Mouse (Mus musculus) G1E-ER4 (cell line): Measurements from ENCODE around the gene Il6st. TPM values are rescaled to one million over a fixed set of nuclear protein-coding genes. Genes with fewer than 3 reads are reported as not detected.

Source experiments
- GATA1 ChIP-seq: IDR thresholded peaks from one replicate; pipeline ENCODE4 v1.8.0; 2012; ENCODE audit warnings: low read length, inconsistent platforms
- polyA plus RNA-seq: library from polyadenylated mRNA; stranded (reverse); fragments of >175 nt; gene quantifications from 2 replicates; pipeline ENCODE4 v1.2.3, GENCODE M21; 2012

Il6st gene
- polyA plus RNA-seq, 1 experiment, result 0.16 TPM

GRCm38 (mm10) chr13:112465585-112465984, 1.7 kb downstream of the Il6st start:
- TF ChIP-seq GATA1, result no peak

GRCm38 (mm10) chr13:112466136-112466945, 2.5 kb downstream of the Il6st start:
- TF ChIP-seq GATA1, result no peak

- no peak for TF ChIP-seq GATA1
Observed at GRCm38 (mm10) chr13:112466946-112467255, 3.0 kb downstream of the Il6st start.

GRCm38 (mm10) chr13:112467384-112467783, 3.5 kb downstream of the Il6st start:
- no peak for TF ChIP-seq GATA1

- TF ChIP-seq GATA1, result no peak
Observed at GRCm38 (mm10) chr13:112469491-112469890, 5.6 kb downstream of the Il6st start.

GRCm38 (mm10) chr13:112471201-112471600, 7.3 kb downstream of the Il6st start:
- no peak for TF ChIP-seq GATA1

GRCm38 (mm10) chr13:112472401-112473023, 8.6 kb downstream of the Il6st start:
- TF ChIP-seq GATA1, result no peak

GRCm38 (mm10) chr13:112473757-112474755, 10.2 kb downstream of the Il6st start:
- no peak for TF ChIP-seq GATA1

- TF ChIP-seq GATA1, result no peak
Observed at GRCm38 (mm10) chr13:112479032-112479431, 15.2 kb downstream of the Il6st start.

GRCm38 (mm10) chr13:112479926-112480325, 16.1 kb downstream of the Il6st start:
- no peak for TF ChIP-seq GATA1

- TF ChIP-seq GATA1, result no peak
Observed at GRCm38 (mm10) chr13:112482525-112482924, 18.7 kb downstream of the Il6st start.

GRCm38 (mm10) chr13:112483015-112483414, 19.1 kb downstream of the Il6st start:
- TF ChIP-seq GATA1, result no peak

GRCm38 (mm10) chr13:112486236-112486635, 22.4 kb downstream of the Il6st start:
- no peak for TF ChIP-seq GATA1

- no peak for TF ChIP-seq GATA1
Observed at GRCm38 (mm10) chr13:112486676-112487075, 22.8 kb downstream of the Il6st start.

GRCm38 (mm10) chr13:112490036-112490435, 26.2 kb downstream of the Il6st start:
- no peak for TF ChIP-seq GATA1
